Mouse (Mus musculus): ENCODE results near the gene Galnt18. TPM values are rescaled to one million over a fixed set of nuclear protein-coding genes. Genes with fewer than 3 reads are reported as not detected.

The Galnt18 gene
- 19.8 and 20.8 TPM in 2 replicates for polyA plus RNA-seq (2015; fragmentation: Nextera tagmentation; extraction: Ambion mirVana)

GRCm38 (mm10) chr7:111779504-111780242, at the start of gene Galnt18:
Gene Galnt18, minus strand, starts transcription at chr7:111779977.
- Histone ChIP-seq H3K4me2 (ENCODE audit: low read length) (peak within 1 kb of the TSS; percentile 98), H3K9ac (ENCODE audit: low read depth, low read length) (peak within 1 kb of the TSS; percentile 70), H3K9me3 (replicated peaks; ENCODE audit: control insufficient read depth, low read length, poor library complexity, severe bottlenecking) (no peaks in the 10 kb centered on the region), H3K27ac (ENCODE audit: low read length) (peak within 1 kb of the TSS; percentile 58), H3K4me1 (ENCODE audit: control insufficient read depth, insufficient read depth, low read length) (peaks cover 11% of the 10 kb centered on the region), H3K36me3 (ENCODE audit: control insufficient read depth, insufficient read depth, low read length) (no peaks in the 10 kb centered on the region), H3K4me3 (ENCODE audit: low read depth, low read length) (peak within 1 kb of the TSS; percentile 60), H3K27me3 (ENCODE audit: control insufficient read depth, insufficient read depth, low read depth, low read length) (no peaks in the 10 kb centered on the region)
- WGBS = under 1% methylated on average over 48 of the region's 52 CpGs
- peak; percentile 98 for ATAC-seq

- Histone ChIP-seq H3K27me3 (ENCODE audit: control insufficient read depth, insufficient read depth, low read depth, low read length) (no peaks in the 10 kb centered on the region), H3K4me2 (ENCODE audit: low read length) (no peak overlapping the region), H3K36me3 (ENCODE audit: control insufficient read depth, insufficient read depth, low read length) (no peaks in the 10 kb centered on the region), H3K4me1 (ENCODE audit: control insufficient read depth, insufficient read depth, low read length) (no peaks in the 10 kb centered on the region), H3K27ac (ENCODE audit: low read length) (no peak overlapping the region), H3K9me3 (replicated peaks; ENCODE audit: control insufficient read depth, low read length, poor library complexity, severe bottlenecking) (no peaks in the 10 kb centered on the region), H3K4me3 (ENCODE audit: low read depth, low read length) (no peak overlapping the region), H3K9ac (ENCODE audit: low read depth, low read length) (no peak overlapping the region)
- ATAC-seq = no peak
- WGBS = 96% methylated on average over 1 of the region's 1 CpGs
These were observed 47.6 kb upstream of the Galnt18 start for GRCm38 (mm10) chr7:111827337-111827736.

GRCm38 (mm10) chr7:111813093-111813492, 33.3 kb upstream of the Galnt18 start:
- H3K4me1 ChIP-seq (ENCODE audit: control insufficient read depth, insufficient read depth, low read length) = no peaks in the 10 kb centered on the region
- H3K36me3 ChIP-seq (ENCODE audit: control insufficient read depth, insufficient read depth, low read length) = no peaks in the 10 kb centered on the region
- H3K9ac ChIP-seq (ENCODE audit: low read depth, low read length) = no peak overlapping the region
- WGBS = 71% methylated on average over 1 of the region's 1 CpGs
- H3K9me3 ChIP-seq (replicated peaks; ENCODE audit: control insufficient read depth, low read length, poor library complexity, severe bottlenecking) = no peaks in the 10 kb centered on the region
- H3K27ac ChIP-seq (ENCODE audit: low read length) = no peak overlapping the region
- H3K4me2 ChIP-seq (ENCODE audit: low read length) = no peak overlapping the region
- H3K4me3 ChIP-seq (ENCODE audit: low read depth, low read length) = no peak overlapping the region
- no peaks in the 10 kb centered on the region for H3K27me3 ChIP-seq (ENCODE audit: control insufficient read depth, insufficient read depth, low read depth, low read length)
- no peak for ATAC-seq

GRCm38 (mm10) chr7:111811036-111811435, 31.3 kb upstream of the Galnt18 start:
- 52% methylated on average over 2 of the region's 2 CpGs for WGBS

GRCm38 (mm10) chr7:111809796-111810195, 30.0 kb upstream of the Galnt18 start:
- Histone ChIP-seq H3K4me1 (ENCODE audit: control insufficient read depth, insufficient read depth, low read length) (no peaks in the 10 kb centered on the region), H3K27me3 (ENCODE audit: control insufficient read depth, insufficient read depth, low read depth, low read length) (no peaks in the 10 kb centered on the region), H3K36me3 (ENCODE audit: control insufficient read depth, insufficient read depth, low read length) (no peaks in the 10 kb centered on the region), H3K9ac (ENCODE audit: low read depth, low read length) (no peak overlapping the region), H3K4me3 (ENCODE audit: low read depth, low read length) (no peak overlapping the region), H3K9me3 (replicated peaks; ENCODE audit: control insufficient read depth, low read length, poor library complexity, severe bottlenecking) (no peaks in the 10 kb centered on the region), H3K4me2 (ENCODE audit: low read length) (no peak overlapping the region), H3K27ac (ENCODE audit: low read length) (no peak overlapping the region)
- no peak for ATAC-seq
- 86% methylated on average over 3 of the region's 3 CpGs for WGBS

More at GRCm38 (mm10) chr7:111811036-111811435, 31.3 kb upstream of the Galnt18 start:
- Histone ChIP-seq H3K9me3 (replicated peaks; ENCODE audit: control insufficient read depth, low read length, poor library complexity, severe bottlenecking) (no peaks in the 10 kb centered on the region), H3K27ac (ENCODE audit: low read length) (no peak overlapping the region), H3K27me3 (ENCODE audit: control insufficient read depth, insufficient read depth, low read depth, low read length) (no peaks in the 10 kb centered on the region), H3K36me3 (ENCODE audit: control insufficient read depth, insufficient read depth, low read length) (no peaks in the 10 kb centered on the region), H3K9ac (ENCODE audit: low read depth, low read length) (no peak overlapping the region), H3K4me1 (ENCODE audit: control insufficient read depth, insufficient read depth, low read length) (no peaks in the 10 kb centered on the region), H3K4me3 (ENCODE audit: low read depth, low read length) (no peak overlapping the region), H3K4me2 (ENCODE audit: low read length) (no peak overlapping the region)
- ATAC-seq = no peak

GRCm38 (mm10) chr7:111806083-111806482, 26.3 kb upstream of the Galnt18 start:
- Histone ChIP-seq H3K4me1 (ENCODE audit: control insufficient read depth, insufficient read depth, low read length) (no peaks in the 10 kb centered on the region), H3K4me3 (ENCODE audit: low read depth, low read length) (no peak overlapping the region), H3K27ac (ENCODE audit: low read length) (no peak overlapping the region), H3K27me3 (ENCODE audit: control insufficient read depth, insufficient read depth, low read depth, low read length) (no peaks in the 10 kb centered on the region), H3K4me2 (ENCODE audit: low read length) (no peak overlapping the region), H3K9me3 (replicated peaks; ENCODE audit: control insufficient read depth, low read length, poor library complexity, severe bottlenecking) (no peaks in the 10 kb centered on the region), H3K9ac (ENCODE audit: low read depth, low read length) (no peak overlapping the region), H3K36me3 (ENCODE audit: control insufficient read depth, insufficient read depth, low read length) (no peaks in the 10 kb centered on the region)
- ATAC-seq = no peak
- 91% methylated on average over 1 of the region's 1 CpGs for WGBS

- H3K4me1 ChIP-seq (ENCODE audit: control insufficient read depth, insufficient read depth, low read length) = no peaks in the 10 kb centered on the region
- ATAC-seq = no peak
- H3K27me3 ChIP-seq (ENCODE audit: control insufficient read depth, insufficient read depth, low read depth, low read length) = no peaks in the 10 kb centered on the region
- no peak overlapping the region for H3K4me2 ChIP-seq (ENCODE audit: low read length)
- no peak overlapping the region for H3K4me3 ChIP-seq (ENCODE audit: low read depth, low read length)
- 94% methylated on average over 4 of the region's 4 CpGs for WGBS
- H3K36me3 ChIP-seq (ENCODE audit: control insufficient read depth, insufficient read depth, low read length) = no peaks in the 10 kb centered on the region
- H3K27ac ChIP-seq (ENCODE audit: low read length) = no peak overlapping the region
- no peaks in the 10 kb centered on the region for H3K9me3 ChIP-seq (replicated peaks; ENCODE audit: control insufficient read depth, low read length, poor library complexity, severe bottlenecking)
- no peak overlapping the region for H3K9ac ChIP-seq (ENCODE audit: low read depth, low read length)
These were observed 24.9 kb upstream of the Galnt18 start for GRCm38 (mm10) chr7:111804646-111805045.

GRCm38 (mm10) chr7:111800785-111801184, 21.0 kb upstream of the Galnt18 start:
- Histone ChIP-seq H3K4me2 (ENCODE audit: low read length) (no peak overlapping the region), H3K9ac (ENCODE audit: low read depth, low read length) (no peak overlapping the region), H3K4me3 (ENCODE audit: low read depth, low read length) (no peak overlapping the region), H3K27ac (ENCODE audit: low read length) (no peak overlapping the region), H3K9me3 (replicated peaks; ENCODE audit: control insufficient read depth, low read length, poor library complexity, severe bottlenecking) (no peaks in the 10 kb centered on the region), H3K4me1 (ENCODE audit: control insufficient read depth, insufficient read depth, low read length) (no peaks in the 10 kb centered on the region), H3K27me3 (ENCODE audit: control insufficient read depth, insufficient read depth, low read depth, low read length) (no peaks in the 10 kb centered on the region), H3K36me3 (ENCODE audit: control insufficient read depth, insufficient read depth, low read length) (no peaks in the 10 kb centered on the region)
- no peak for ATAC-seq
- 64% methylated on average over 5 of the region's 5 CpGs for WGBS

GRCm38 (mm10) chr7:111800120-111800519, 20.3 kb upstream of the Galnt18 start:
- Histone ChIP-seq H3K9me3 (replicated peaks; ENCODE audit: control insufficient read depth, low read length, poor library complexity, severe bottlenecking) (no peaks in the 10 kb centered on the region), H3K27ac (ENCODE audit: low read length) (no peak overlapping the region), H3K9ac (ENCODE audit: low read depth, low read length) (no peak overlapping the region), H3K4me1 (ENCODE audit: control insufficient read depth, insufficient read depth, low read length) (no peaks in the 10 kb centered on the region), H3K36me3 (ENCODE audit: control insufficient read depth, insufficient read depth, low read length) (no peaks in the 10 kb centered on the region), H3K4me2 (ENCODE audit: low read length) (no peak overlapping the region), H3K4me3 (ENCODE audit: low read depth, low read length) (no peak overlapping the region), H3K27me3 (ENCODE audit: control insufficient read depth, insufficient read depth, low read depth, low read length) (no peaks in the 10 kb centered on the region)
- 79% methylated on average over 5 of the region's 5 CpGs for WGBS
- no peak for ATAC-seq

Data from midbrain, embryonic 16.5 days (tissue).